Mouse (Mus musculus) ES-Bruce4 (cell line): ENCODE results near the gene Zfp503.

Source experiments
- EP300 ChIP-seq: IDR thresholded peaks from 2 replicates; pipeline ENCODE4 v1.6.1; 2011; ENCODE audit warnings: low read depth, low read length; ENCODE audit not compliant: insufficient read depth
- POLR2A ChIP-seq: IDR thresholded peaks from one replicate; pipeline ENCODE4 v1.8.1; 2011; ENCODE audit warnings: low read length; ENCODE audit not compliant: insufficient read depth

GRCm38 (mm10) chr14:21968978-21969377, 20.4 kb downstream of the Zfp503 start:
- TF ChIP-seq POLR2A (no peak), EP300 (no peak)
